9 mouse cellular contexts compared by ENCODE assay signal in the genomic region with DNA sequence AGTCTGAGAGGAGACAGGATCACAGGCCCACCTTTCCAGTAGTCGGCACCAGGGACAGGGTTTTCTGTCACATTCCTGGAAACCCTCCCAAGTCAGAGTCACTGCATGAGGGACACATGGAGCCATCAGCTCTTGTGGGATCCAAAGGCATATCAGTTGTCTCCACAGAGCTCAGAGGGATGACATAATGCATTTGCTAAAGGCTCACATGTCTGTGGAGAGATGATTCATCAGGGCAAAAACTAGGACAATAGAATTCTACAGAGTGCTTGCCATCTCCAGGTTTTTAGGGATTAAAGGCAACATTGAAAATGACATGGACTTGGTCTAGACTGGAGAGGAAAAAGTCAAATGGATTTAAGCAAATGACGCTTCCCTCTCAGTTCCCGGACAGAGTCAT.
"Had no signal": no experiment of that assay in that cellular context is flagged by ENCODE, and none has a peak within 500 bp of the region (broad histone marks: within the 10 kb centered on the region; RNA-seq: fewer than 3 reads in every experiment).

No protein-coding gene starts in this region.

- DNase-seq: kidney, adult 8-10 months; kidney, postnatal 10 days; kidney, postnatal 36 days; left cerebral cortex, postnatal 4 days; liver, postnatal 0 days; lung, embryonic 14.5 days; thymus, adult 2 months; thymus, postnatal 14 days; thymus, postnatal 4 days had no signal
